Mouse (Mus musculus): Measurements from ENCODE around the gene Napsa.

DNA sequence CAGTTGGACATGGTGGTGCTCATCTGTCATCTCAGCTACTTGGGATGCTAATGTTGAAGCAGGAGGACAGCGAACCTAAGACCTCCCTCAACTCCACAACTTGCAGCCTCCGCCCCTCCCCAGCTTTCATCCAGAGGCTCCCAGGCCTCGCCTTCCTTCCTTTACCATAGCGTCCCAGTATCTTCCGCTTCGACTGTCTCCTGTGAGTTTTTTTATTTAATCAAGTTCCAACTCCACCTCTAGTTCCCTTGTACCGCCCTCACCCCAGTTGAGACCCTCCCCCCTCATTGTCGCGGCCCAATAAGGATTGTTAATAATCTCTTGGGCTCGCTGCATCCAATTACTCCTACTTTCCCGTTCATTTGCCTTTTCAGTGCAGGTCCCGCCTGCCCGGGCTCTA, 17.8 kb downstream of the Napsa start:
- TF ChIP-seq CTCF (IDR thresholded peaks at IDR 0.05; ENCODE audit: low read depth): no peak
- no peak for TF ChIP-seq EP300 (optimal IDR thresholded peaks at IDR 0.05)

All from stomach, postnatal 0 days (tissue).